Mouse (Mus musculus) testis, adult 2 months (tissue): ENCODE results near the gene Ist1.

Experiments used
- CTCF ChIP-seq: fragments of 200-500 bp; IDR thresholded peaks from 2 replicates; pipeline ENCODE4 v1.5.1; 2012; ENCODE audit warnings: low read depth, mild to moderate bottlenecking, inconsistent platforms, low read length, moderate library complexity; ENCODE audit not compliant: control insufficient read depth, insufficient read depth, insufficient replicate concordance
- POLR2A ChIP-seq: fragments of 200-500 bp; IDR thresholded peaks from 2 replicates; pipeline ENCODE4 v1.6.1; 2012; ENCODE audit warnings: low read depth, mild to moderate bottlenecking, inconsistent platforms, low read length, moderate library complexity; ENCODE audit not compliant: control insufficient read depth

DNA sequence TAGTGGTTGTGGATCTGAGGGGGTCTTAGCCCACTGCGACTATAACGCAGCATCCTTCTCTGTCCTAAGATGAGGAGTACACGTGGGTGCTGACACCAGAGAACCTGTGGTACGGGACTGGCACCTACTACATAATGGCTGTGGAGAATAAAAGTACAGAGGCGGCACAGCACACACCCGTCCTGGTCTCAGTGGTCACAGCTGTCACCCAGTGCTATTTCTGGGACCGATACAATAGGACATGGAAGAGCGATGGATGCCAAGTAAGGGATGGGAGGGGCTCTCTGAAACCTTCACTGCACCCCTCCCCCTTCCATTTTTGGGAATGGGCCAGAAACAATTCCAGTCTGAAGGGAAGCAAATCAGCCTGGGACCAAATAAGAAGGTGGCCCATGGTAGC, 57.9 kb downstream of the Ist1 start:
- no peak for TF ChIP-seq POLR2A
- no peak for TF ChIP-seq CTCF
